Mouse (Mus musculus): ENCODE results near the gene Id2. TPM values are rescaled to one million over a fixed set of nuclear protein-coding genes. Genes with fewer than 3 reads are reported as not detected.
A peak's percentile ranks its signal among the peaks of the same experiment; 100 is the strongest.

The Id2 gene
- total and polyA plus RNA-seq, 2 experiments, result 81.9 to 199 TPM

DNA sequence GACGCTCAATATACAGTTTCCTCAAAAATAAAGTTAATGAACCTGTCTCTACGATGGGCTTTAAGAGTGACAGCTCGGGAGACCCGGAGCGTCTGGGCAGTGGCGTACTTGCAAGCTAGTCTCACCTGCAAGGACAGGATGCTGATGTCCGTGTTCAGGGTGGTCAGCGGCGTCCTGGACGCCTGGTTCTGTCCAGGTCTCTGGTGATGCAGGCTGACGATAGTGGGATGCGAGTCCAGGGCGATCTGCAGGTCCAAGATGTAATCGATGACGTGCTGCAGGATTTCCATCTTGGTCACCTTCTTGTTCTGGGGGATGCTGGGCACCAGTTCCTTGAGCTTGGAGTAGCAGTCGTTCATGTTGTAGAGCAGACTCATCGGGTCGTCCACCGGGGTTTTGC, 1.4 kb downstream of the Id2 start:
- H3K36me3 ChIP-seq (ENCODE audit: control insufficient read depth, insufficient read depth, low read length), result peaks cover 4% of the 10 kb centered on the region; the same call in 1 of the 2 replicates
- peaks cover 7% of the 10 kb centered on the region; the same call in 1 of the 2 replicates for H3K79me2 ChIP-seq (ENCODE audit: control insufficient read depth, insufficient read depth, low read length)
- 0% methylated on average over 19 of the region's 19 CpGs for WGBS
- DNase-seq (ENCODE audit: extremely low read depth, low read depth, low spot score), result no peak
- H3K27ac ChIP-seq (replicated peaks; ENCODE audit: insufficient read depth, low read depth, low read length), result peak overlapping the region; percentile 32
- H3K4me3 ChIP-seq (ENCODE audit: insufficient read depth, low read depth, low read length), result peak overlapping the region; percentile 68
- H3K9ac ChIP-seq (ENCODE audit: low read depth, low read length), result peak overlapping the region; percentile 71
- no peak for TF ChIP-seq POLR2A (IDR thresholded peaks at IDR 0.05; ENCODE audit: extremely low read depth, insufficient read depth, low read length)
- no peak for TF ChIP-seq CTCF (IDR thresholded peaks at IDR 0.05; ENCODE audit: low read depth, low read length)
- H3K27me3 ChIP-seq (ENCODE audit: control insufficient read depth, insufficient read depth, low read length), result no peaks in the 10 kb centered on the region
- peaks cover 5% of the 10 kb centered on the region; the same call in 1 of the 2 replicates for H3K4me1 ChIP-seq (ENCODE audit: control insufficient read depth, insufficient read depth, low read length)

DNA sequence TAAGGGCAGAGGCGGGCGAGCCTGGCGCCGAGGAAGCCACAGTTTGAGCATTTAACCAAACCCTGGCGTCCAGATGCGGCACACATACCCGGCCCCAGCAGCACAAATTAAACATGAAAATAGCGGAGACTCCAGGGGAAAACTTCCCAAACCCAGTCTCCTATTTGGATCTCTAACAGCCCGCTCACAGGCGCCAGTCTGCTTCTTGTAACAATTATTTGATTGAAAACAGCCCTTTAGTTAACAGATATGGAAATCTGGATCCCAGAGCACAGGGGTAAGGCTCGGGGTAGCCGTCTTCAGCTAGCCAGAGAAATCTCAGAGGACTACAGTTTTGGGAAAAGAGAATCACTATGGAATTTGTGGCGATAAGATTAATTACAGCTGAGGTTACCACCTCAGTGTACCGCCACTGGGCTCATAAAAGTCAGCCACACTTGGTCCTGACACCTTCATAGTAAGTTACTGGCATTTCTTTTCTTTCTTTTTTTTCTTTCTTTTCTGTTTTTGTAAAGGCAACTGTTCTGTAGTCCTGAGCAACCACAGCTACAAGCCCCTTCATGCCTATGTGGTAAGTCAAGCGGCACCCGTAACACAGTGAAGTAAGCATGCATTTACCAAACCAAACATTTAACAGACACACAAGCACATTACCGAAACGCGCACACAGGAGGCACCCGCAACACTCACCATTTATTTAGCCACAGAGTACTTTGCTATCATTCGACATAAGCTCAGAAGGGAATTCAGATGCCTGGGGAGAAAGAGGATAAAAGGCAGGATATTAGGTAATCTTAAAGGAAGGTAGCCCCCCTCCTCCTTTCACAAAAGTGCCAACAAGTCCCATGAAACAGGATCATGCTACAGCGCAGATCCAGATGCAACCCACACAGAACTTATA, 2.1 kb downstream of the Id2 start:
- no peaks in the 10 kb centered on the region for H3K27me3 ChIP-seq (ENCODE audit: control insufficient read depth, insufficient read depth, low read length)
- no peak for TF ChIP-seq CTCF (IDR thresholded peaks at IDR 0.05; ENCODE audit: low read depth, low read length)
- TF ChIP-seq POLR2A (IDR thresholded peaks at IDR 0.05; ENCODE audit: extremely low read depth, insufficient read depth, low read length), result no peak
- under 1% methylated on average over 22 of the region's 22 CpGs for WGBS
- peak overlapping the region; percentile 71 for H3K9ac ChIP-seq (ENCODE audit: low read depth, low read length)
- peaks cover 4% of the 10 kb centered on the region; the same call in 1 of the 2 replicates for H3K36me3 ChIP-seq (ENCODE audit: control insufficient read depth, insufficient read depth, low read length)
- peak; percentile 39 for DNase-seq (ENCODE audit: extremely low read depth, low read depth, low spot score)
- peaks cover 7% of the 10 kb centered on the region; the same call in 1 of the 2 replicates for H3K79me2 ChIP-seq (ENCODE audit: control insufficient read depth, insufficient read depth, low read length)
- H3K4me1 ChIP-seq (ENCODE audit: control insufficient read depth, insufficient read depth, low read length), result peaks cover 5% of the 10 kb centered on the region; the same call in 1 of the 2 replicates
- H3K4me3 ChIP-seq (ENCODE audit: insufficient read depth, low read depth, low read length), result peak overlapping the region; percentile 68
- peak overlapping the region; percentile 32 for H3K27ac ChIP-seq (replicated peaks; ENCODE audit: insufficient read depth, low read depth, low read length)

DNA sequence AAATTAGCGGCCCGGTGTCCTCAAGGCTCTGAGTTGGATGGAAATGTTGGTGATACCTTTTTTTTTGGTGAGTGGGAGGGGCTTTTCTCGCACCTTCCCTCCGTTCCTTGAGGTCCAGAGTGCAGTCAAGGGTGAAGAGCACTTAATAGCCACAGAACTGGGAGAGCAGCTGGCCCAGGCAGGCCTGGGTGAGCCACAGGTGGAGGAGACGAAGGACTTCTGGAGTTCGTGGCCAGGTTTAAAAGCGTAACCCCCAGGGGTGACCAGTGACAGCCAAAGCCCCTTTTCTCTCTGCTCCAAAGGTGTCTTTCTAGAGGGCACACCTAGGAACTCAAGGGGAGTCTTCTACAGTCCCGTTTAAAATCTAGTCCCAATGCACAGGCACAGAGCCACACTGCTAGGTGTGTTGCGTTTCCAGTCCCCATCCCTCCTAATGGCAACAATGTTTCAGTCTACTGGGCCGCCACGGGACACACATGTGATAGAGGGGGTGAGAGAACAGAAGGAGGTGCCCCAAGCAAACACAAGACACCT, 3.6 kb downstream of the Id2 start:
- Histone ChIP-seq H3K79me2 (ENCODE audit: control insufficient read depth, insufficient read depth, low read length) (peaks cover 7% of the 10 kb centered on the region; the same call in 1 of the 2 replicates), H3K27me3 (ENCODE audit: control insufficient read depth, insufficient read depth, low read length) (no peaks in the 10 kb centered on the region), H3K4me1 (ENCODE audit: control insufficient read depth, insufficient read depth, low read length) (peaks cover 5% of the 10 kb centered on the region; the same call in 1 of the 2 replicates), H3K9ac (ENCODE audit: low read depth, low read length) (peak overlapping the region; percentile 65), H3K4me3 (ENCODE audit: insufficient read depth, low read depth, low read length) (peak overlapping the region; percentile 37), H3K36me3 (ENCODE audit: control insufficient read depth, insufficient read depth, low read length) (peaks cover 4% of the 10 kb centered on the region; the same call in 1 of the 2 replicates), H3K27ac (replicated peaks; ENCODE audit: insufficient read depth, low read depth, low read length) (peak overlapping the region; percentile 45)
- TF ChIP-seq CTCF (IDR thresholded peaks at IDR 0.05; ENCODE audit: low read depth, low read length) (no peak), POLR2A (IDR thresholded peaks at IDR 0.05; ENCODE audit: extremely low read depth, insufficient read depth, low read length) (0 out of 2 replicates have a peak, but pooled peaks have one; percentile 57)
- WGBS, result 10% methylated on average over 11 of the region's 11 CpGs
- DNase-seq (ENCODE audit: extremely low read depth, low read depth, low spot score), result peak; percentile 67

DNA sequence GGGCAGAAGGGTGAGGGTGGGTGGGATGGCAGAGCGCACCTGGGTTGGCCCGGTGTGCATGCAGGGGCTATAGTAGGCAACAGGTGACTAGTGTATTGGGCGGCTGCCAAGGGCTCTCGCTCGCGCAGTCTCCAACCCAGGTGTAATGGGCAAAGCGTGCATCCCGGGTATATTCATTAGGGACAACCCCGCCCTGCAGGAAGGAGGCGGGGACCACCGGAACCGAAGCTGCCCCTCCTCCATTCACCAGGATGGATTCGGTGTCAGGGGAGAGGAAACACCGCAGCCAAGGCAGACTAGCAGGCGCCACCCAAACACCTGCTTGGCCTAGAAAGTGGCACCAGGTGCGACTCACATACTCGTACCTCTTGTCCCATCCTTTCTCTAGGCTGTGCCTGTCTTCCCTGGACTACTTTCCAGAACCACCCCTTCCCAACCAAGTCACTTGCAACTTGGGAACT, 4.2 kb downstream of the Id2 start:
- Histone ChIP-seq H3K36me3 (ENCODE audit: control insufficient read depth, insufficient read depth, low read length) (peaks cover 4% of the 10 kb centered on the region; the same call in 1 of the 2 replicates), H3K79me2 (ENCODE audit: control insufficient read depth, insufficient read depth, low read length) (peaks cover 7% of the 10 kb centered on the region; the same call in 1 of the 2 replicates), H3K27ac (replicated peaks; ENCODE audit: insufficient read depth, low read depth, low read length) (peak overlapping the region; percentile 45), H3K4me3 (ENCODE audit: insufficient read depth, low read depth, low read length) (peak overlapping the region; percentile 37; the same call in 1 of the 2 replicates), H3K4me1 (ENCODE audit: control insufficient read depth, insufficient read depth, low read length) (peaks cover 5% of the 10 kb centered on the region; the same call in 1 of the 2 replicates), H3K27me3 (ENCODE audit: control insufficient read depth, insufficient read depth, low read length) (no peaks in the 10 kb centered on the region), H3K9ac (ENCODE audit: low read depth, low read length) (peak overlapping the region; percentile 65)
- no peak for TF ChIP-seq CTCF (IDR thresholded peaks at IDR 0.05; ENCODE audit: low read depth, low read length)
- TF ChIP-seq POLR2A (IDR thresholded peaks at IDR 0.05; ENCODE audit: extremely low read depth, insufficient read depth, low read length), result peak; percentile 51; the same call in 1 of the 2 replicates
- WGBS, result 4% methylated on average over 17 of the region's 17 CpGs
- DNase-seq (ENCODE audit: extremely low read depth, low read depth, low spot score), result peak; percentile 84

DNA sequence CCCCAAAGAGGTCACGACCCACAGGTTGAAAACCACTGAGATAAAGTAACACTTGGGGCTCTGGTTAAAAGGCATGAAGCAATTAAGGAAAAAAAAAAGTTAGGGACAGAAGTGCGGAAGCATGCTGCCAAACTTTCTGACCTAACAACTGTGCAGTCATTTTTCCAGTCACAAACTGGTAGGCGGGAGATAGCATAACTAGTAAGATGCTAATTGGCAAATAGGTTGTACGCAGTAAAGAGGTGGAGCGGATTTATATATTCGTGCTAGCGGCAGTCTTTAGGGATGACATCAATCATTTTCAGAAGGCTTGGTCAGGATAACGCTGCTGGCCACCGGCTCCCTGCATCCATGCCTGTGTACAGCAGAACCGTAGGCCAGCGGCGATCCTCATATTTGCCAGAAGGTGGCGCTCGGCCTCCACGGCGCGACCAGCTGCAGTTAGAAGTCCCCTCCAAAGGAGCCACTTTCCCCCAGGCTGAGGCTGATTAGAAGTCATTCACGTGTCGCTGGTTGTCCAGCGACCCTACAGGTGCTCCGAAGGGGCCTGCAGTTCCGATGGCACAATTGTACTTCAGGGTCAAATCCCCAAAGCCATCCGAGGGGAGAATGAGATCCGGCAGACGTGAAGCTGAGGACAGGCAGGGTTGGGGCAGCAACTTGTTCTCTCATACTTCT, 4.8 kb downstream of the Id2 start:
- H3K36me3 ChIP-seq (ENCODE audit: control insufficient read depth, insufficient read depth, low read length), result peaks cover 4% of the 10 kb centered on the region; the same call in 1 of the 2 replicates
- no peak for TF ChIP-seq POLR2A (IDR thresholded peaks at IDR 0.05; ENCODE audit: extremely low read depth, insufficient read depth, low read length)
- peak; percentile 99 for TF ChIP-seq CTCF (IDR thresholded peaks at IDR 0.05; ENCODE audit: low read depth, low read length)
- peaks cover 7% of the 10 kb centered on the region; the same call in 1 of the 2 replicates for H3K79me2 ChIP-seq (ENCODE audit: control insufficient read depth, insufficient read depth, low read length)
- no peaks in the 10 kb centered on the region for H3K27me3 ChIP-seq (ENCODE audit: control insufficient read depth, insufficient read depth, low read length)
- peaks cover 5% of the 10 kb centered on the region; the same call in 1 of the 2 replicates for H3K4me1 ChIP-seq (ENCODE audit: control insufficient read depth, insufficient read depth, low read length)
- peak overlapping the region; percentile 34; the same call in 1 of the 2 replicates for H3K4me3 ChIP-seq (ENCODE audit: insufficient read depth, low read depth, low read length)
- 9% methylated on average over 25 of the region's 25 CpGs for WGBS
- H3K9ac ChIP-seq (ENCODE audit: low read depth, low read length), result peak overlapping the region; percentile 56
- peak; percentile 75 for DNase-seq (ENCODE audit: extremely low read depth, low read depth, low spot score)
- H3K27ac ChIP-seq (replicated peaks; ENCODE audit: insufficient read depth, low read depth, low read length), result peak overlapping the region; percentile 45

Data from liver, adult 2 months (tissue).